Mouse (Mus musculus) urinary bladder, adult 18-20 months (tissue): ENCODE data around the gene Gm20696.
A peak's percentile ranks its signal among the peaks of the same experiment; 100 is the strongest.

Experiments
- DNase-seq, 2 experiments: peaks; one replicate each; pipeline ENCODE4 v3.0.0; 2022; ENCODE audit warnings: low spot score in 2 of 2, mixed read lengths in 2 of 2

The Gm20696 gene

DNA sequence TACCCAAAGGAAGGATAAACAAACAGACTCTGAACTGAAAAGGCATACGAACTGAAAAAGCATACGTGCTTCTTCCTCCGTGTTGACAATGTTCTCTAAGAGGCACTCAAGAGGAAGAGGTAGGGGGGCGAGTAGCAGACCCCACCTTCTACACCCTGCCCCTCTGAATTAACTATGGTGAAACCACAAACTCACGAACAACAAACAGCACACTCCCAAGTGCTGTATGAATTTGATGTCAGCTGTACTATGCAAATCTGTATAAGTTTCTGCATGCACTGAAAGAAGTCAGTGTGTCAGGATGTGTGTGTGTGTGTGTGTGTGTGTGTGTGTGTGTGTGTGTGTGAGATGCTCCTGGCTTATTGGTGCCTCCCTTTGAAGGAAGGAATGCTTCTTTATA is 271.8 kb downstream of the Gm20696 start:
- no peak for DNase-seq

GRCm38 (mm10) chr6:99392484-99392883 is 274.1 kb downstream of the Gm20696 start:
- DNase-seq = peak in 1 of 2 experiments; percentile 36

- peak; percentile 46 to 53 for DNase-seq
These were observed 277.6 kb downstream of the Gm20696 start for GRCm38 (mm10) chr6:99388741-99389675.

DNA sequence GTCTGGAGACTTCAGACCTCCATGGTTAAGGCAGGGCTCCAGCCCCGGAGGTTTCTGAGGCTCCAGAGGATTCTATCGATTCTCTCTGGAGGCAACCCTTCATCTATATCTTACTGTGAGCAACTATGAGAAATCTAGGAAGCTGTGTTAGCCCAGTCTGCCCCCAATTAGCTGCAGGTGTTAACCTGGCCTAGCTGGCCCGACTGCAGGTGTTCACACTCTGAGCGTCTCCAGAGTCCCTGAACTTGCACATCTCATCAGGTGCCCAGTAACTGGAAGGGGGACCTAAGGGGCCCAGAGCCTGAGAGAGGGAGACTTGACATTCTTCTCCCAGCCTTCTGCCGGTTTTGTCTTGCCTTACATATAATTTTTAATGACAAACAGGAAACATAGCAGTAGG is 278.6 kb downstream of the Gm20696 start:
- no peak for DNase-seq

- no peak for DNase-seq
These were observed 281.5 kb downstream of the Gm20696 start for GRCm38 (mm10) chr6:99385059-99385604.

DNA sequence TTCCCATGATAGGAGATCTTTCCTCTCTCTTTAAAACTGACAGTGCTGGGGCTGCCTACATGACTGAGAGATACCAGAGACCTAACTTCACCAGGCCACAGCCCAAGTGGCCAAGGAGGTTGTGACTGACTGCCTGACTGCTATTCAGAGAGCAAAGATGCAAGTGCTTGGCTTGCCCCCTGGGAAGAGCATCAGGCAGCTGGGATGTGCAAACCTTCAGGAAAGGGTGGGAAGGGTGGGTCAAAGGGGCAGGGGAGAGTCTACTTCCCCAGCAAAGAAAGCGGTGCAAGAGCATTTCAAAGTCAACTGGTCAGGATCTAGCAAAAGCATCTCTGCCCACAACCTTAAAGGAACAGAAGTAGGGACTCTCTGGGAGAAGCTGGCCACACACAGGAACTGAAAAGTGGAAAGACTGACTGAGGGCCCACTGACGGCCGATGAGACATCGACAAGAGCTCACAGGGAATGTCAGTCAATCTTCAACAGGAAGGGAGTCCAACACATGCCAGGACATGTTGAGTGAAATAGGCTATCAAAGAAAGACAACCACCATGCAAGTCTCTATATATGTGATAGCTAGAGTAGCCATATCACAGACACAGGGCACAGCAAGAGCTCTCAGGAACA is 282.6 kb downstream of the Gm20696 start:
- no peak for DNase-seq

GRCm38 (mm10) chr6:99380146-99380545 is 286.5 kb downstream of the Gm20696 start:
- DNase-seq = no peak

GRCm38 (mm10) chr6:99378997-99379710 is 287.4 kb downstream of the Gm20696 start:
- no peak for DNase-seq

GRCm38 (mm10) chr6:99377716-99378115 is 288.9 kb downstream of the Gm20696 start:
- DNase-seq = no peak

DNA sequence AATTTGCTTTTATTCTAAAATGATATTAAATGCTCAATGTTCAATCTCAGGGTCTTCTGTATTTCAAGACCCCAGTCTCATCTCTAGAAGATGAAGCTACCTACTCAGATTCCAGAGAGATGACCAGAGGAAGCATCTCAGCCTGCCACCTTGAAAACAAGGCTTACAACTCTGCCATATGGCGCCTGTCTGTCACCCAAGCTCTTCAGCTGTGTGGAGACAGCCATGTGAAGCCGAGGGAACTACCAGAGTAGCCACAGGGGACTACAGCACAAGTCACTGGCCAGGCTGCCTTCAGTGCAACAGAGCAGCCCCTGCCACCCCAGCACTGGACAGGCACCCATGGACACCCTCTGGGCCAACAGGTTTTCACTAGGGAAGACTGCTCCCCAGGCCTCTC is 289.5 kb downstream of the Gm20696 start:
- no peak for DNase-seq

DNA sequence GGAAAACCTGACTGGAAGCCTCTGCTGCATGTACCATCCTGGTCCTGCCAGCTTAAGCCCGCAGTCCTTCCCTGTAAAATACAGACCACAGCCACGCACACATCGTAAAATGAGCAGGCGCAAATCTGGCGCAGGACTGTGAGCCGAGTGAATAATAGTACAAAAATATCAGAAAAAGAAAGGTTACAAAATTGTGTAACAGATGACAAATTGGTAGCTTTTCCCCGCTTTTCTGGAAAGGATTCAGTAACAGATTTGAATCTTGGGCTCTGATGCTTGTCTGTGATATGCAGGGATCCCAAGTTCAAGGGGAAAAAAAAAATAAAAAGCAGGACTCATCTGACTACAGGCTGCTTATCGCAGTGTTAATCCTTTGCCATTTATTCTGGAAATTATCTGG is 289.9 kb downstream of the Gm20696 start:
- no peak for DNase-seq

GRCm38 (mm10) chr6:99375865-99376264 is 290.7 kb downstream of the Gm20696 start:
- no peak for DNase-seq

DNA sequence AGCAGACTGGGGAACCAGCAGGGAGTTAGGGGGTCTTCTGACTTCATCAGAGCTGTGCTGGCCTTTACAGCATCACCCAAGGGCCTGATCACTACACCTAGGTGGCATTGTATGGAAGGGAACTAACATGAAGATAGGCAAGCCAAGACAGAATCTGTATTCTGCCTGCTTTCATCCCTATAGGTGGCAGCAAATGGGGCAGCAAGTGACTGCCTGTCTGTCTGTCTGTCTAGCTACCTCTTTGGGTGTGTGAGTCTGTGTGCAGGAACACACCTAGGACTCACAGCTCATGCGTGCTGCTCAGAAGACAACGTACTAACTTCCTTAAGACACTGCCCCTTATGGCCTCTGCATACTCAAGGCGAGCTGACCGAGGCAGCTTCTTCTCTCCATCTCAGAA is 291.2 kb downstream of the Gm20696 start:
- no peak for DNase-seq

DNA sequence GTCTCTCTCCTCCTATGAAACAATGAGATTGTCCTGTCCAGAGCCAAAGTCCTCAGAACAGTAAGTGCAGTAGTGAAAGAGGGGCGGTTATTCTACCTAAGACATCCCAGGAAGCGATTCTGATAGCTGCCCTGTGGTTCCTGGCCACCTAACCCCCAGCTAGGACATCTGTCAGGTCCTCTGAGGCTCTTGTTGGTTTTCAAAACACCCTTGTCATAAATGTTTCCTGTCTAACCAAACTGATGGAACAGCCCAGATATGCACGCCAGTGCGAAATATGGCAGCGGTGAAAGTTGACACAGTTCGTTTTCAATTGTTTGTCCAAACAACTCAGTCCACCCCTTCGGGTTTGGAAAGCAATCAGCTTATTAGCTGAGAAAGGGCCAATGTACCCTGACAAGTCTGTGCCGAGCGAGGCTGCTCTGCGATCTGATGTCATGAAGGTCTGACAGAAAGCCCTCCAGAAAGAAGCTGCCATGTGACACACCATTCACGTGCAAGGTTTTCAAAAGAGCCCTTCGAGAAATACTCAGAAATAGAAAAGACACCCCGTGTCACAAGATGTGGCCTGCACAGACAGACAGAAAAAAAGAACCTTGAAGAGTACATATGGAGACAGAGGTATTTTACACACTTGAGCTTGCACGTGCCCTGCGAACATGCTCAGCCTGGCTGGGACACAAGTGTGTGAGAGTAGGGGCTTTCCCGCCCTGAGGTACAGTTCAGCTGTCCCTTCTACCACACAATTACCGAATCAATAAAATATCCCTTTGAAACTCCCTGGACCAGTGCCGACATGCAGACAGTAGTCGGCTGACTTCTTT is 291.9 kb downstream of the Gm20696 start:
- no peak for DNase-seq

- no peak for DNase-seq
These were observed 294.2 kb downstream of the Gm20696 start for GRCm38 (mm10) chr6:99372427-99372826.

DNA sequence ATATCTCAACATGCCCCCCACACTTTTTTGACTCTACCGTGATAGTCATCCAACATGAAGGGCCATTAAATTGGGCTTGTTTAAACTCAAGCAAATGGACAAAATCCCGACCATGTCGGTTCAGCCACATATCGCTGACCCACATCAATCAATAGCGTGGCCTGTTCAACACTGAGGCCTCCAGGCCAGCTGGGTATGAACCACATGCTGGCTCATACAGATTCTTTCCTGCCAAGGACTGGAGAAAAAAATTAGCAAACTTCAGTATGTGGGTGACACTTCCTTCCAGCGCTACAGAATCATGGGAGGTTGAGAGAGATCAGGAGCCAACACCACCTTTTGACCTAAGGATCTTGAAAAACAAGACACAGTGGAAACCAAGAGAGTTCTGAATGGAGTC is 294.6 kb downstream of the Gm20696 start:
- no peak for DNase-seq

DNA sequence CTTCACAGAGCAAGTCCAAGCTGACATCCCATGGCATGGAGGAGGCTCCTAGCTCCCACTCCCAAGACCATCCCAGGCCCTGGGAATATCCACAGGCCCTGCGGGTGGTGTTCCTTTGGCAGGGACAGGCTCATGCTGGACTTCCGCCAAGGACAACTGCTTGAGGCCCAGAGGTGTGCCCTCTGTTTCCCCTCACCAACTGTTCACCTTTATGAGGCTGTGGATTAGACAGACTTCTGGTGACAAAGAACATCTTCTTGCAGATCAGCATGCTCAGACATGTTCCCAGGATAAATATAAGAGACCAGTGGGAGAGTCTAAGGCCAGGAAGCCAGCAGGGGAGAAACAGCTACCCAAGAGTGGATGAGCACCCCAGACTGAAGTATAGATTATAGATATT is 296.7 kb downstream of the Gm20696 start:
- DNase-seq = no peak

- DNase-seq = no peak
These were observed 297.4 kb downstream of the Gm20696 start for GRCm38 (mm10) chr6:99369156-99369555.

- no peak for DNase-seq
These were observed 298.4 kb downstream of the Gm20696 start for GRCm38 (mm10) chr6:99368118-99368753.

- DNase-seq = no peak
These were observed 302.1 kb downstream of the Gm20696 start for GRCm38 (mm10) chr6:99364545-99364944.

GRCm38 (mm10) chr6:99360581-99360980 is 306.0 kb downstream of the Gm20696 start:
- no peak for DNase-seq
